Mouse (Mus musculus) ES-E14 (cell line): Measurements from ENCODE around the gene Slc11a1. TPM values are rescaled to one million over a fixed set of nuclear protein-coding genes. Genes with fewer than 3 reads are reported as not detected.

Experiments
- DNase-seq: peaks from one replicate; pipeline ENCODE4 v3.0.0-alpha.2; 2013; ENCODE audit warnings: low read depth, low spot score
- H3K27ac ChIP-seq: 2 replicates; pipeline ENCODE4 v1.5.1; 2012; ENCODE audit warnings: low read depth, mild to moderate bottlenecking, low read length, moderate library complexity, mixed read lengths; ENCODE audit not compliant: poor library complexity, insufficient read depth, severe bottlenecking
- H3K36me3 ChIP-seq: 2 replicates; pipeline ENCODE4 v1.6.1; 2012; ENCODE audit warnings: mild to moderate bottlenecking, low read length, moderate library complexity, mixed read lengths; ENCODE audit not compliant: control insufficient read depth, poor library complexity, insufficient read depth, severe bottlenecking
- H3K4me1 ChIP-seq, 2 experiments: fragments of 150-350 bp in 1 of 2; sonication (generic) in 1 of 2; 2 replicates each; pipeline ENCODE4 v1.6.1; 2012; ENCODE audit warnings: low read length in 2 of 2, mild to moderate bottlenecking in 1 of 2, mixed read lengths in 1 of 2; ENCODE audit not compliant: control insufficient read depth in 2 of 2, insufficient read depth in 2 of 2, poor library complexity in 1 of 2
- H3K4me3 ChIP-seq, 2 experiments: fragments of 150-350 bp in 1 of 2; sonication (generic) in 1 of 2; 2 replicates each; pipeline ENCODE4 v1.5.1; 2012; ENCODE audit warnings: low read length in 2 of 2, low read depth in 1 of 2, mild to moderate bottlenecking in 1 of 2, mixed read lengths in 1 of 2; ENCODE audit not compliant: insufficient read depth in 1 of 2, poor library complexity in 1 of 2, severe bottlenecking in 1 of 2
- H3K9ac ChIP-seq: 2 replicates; pipeline ENCODE4 v1.6.1; 2012; ENCODE audit warnings: low read depth, mild to moderate bottlenecking, low read length, mixed read lengths; ENCODE audit not compliant: poor library complexity, insufficient read depth, severe bottlenecking
- H3K9me3 ChIP-seq: fragments of 150-350 bp; sonication (generic); 2 replicates; pipeline ENCODE4 v1.6.1; 2012; ENCODE audit warnings: low read depth, mild to moderate bottlenecking, low read length; ENCODE audit not compliant: control insufficient read depth, insufficient read depth
- CHD2 ChIP-seq: IDR thresholded peaks from 2 replicates; pipeline ENCODE4 v1.6.1; 2014; ENCODE audit warnings: mild to moderate bottlenecking, low read depth, low read length, inconsistent platforms
- HCFC1 ChIP-seq: IDR thresholded peaks from 2 replicates; pipeline ENCODE4 v1.6.1; 2012; ENCODE audit warnings: low read length, inconsistent platforms, borderline replicate concordance; ENCODE audit not compliant: insufficient read depth
- MAFK ChIP-seq: IDR thresholded peaks from 2 replicates; pipeline ENCODE4 v1.6.1; 2014; ENCODE audit warnings: mild to moderate bottlenecking, low read depth, low read length, inconsistent platforms; ENCODE audit not compliant: insufficient read depth
- ZC3H11A ChIP-seq: IDR thresholded peaks from 2 replicates; pipeline ENCODE4 v1.6.1; 2012; ENCODE audit warnings: low read depth, mild to moderate bottlenecking, inconsistent platforms, low read length, borderline replicate concordance
- ZNF384 ChIP-seq: IDR thresholded peaks from 2 replicates; pipeline ENCODE4 v1.6.1; 2012; ENCODE audit warnings: low read depth, low read length, inconsistent platforms
- in situ Hi-C, 2 experiments: fragments of 600-800 bp; cut with MboI; formaldehyde crosslinking; loops; one replicate each; pipeline ENCODE4 v1.15.1; 2025; ENCODE audit warnings: low sequenced_read_pairs in 2 of 2, inconsistent platforms in 1 of 2; ENCODE audit not compliant: unreplicated experiment in 2 of 2
- total RNA-seq: library from RNA; depleted of rRNA; stranded (reverse); fragments of 300-350 nt; gene quantifications from 2 replicates; pipeline ENCODE4 v1.2.3, GENCODE M21; 2012

Slc11a1 gene
- total RNA-seq, 1 experiment: 19.9 TPM

DNA sequence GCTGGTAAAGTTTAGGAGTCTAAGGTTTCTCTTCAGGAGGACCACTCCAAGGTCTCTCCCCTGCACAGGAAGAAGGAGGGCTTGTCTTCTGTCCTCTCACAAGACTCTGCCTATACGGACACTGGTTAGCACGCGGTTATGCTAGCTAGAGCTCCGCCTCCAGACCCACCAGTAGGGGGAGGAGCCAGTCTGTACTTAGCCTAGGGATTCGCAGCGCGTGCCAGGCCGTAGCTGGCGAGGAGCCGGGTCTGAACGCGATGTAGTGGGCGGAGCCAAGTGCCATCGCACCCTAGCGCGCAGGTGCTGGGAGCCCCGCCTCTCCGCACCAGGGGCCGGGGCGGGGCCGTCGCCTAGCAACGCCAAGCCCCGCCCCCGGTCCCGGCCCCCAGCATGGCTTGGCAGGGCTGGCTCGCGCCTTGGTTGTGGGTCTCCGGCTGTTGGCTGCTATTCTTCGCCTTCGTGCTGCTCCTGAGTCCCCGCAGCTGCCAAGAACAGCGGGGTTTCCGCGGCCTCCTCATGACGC is 42.7 kb upstream of the Slc11a1 start:
- H3K36me3 ChIP-seq: no peaks in the 10 kb centered on the region
- DNase-seq: peak; percentile 97

GRCm38 (mm10) chr1:74332930-74333329 is 42.1 kb upstream of the Slc11a1 start:
- no peak overlapping the region for H3K27ac ChIP-seq
- DNase-seq: no peak
- H3K9me3 ChIP-seq: no peaks in the 10 kb centered on the region
- in situ Hi-C loops: no loop called here
- peak overlapping the region; percentile 60 to 76 for H3K4me3 ChIP-seq
- peak overlapping the region; percentile 56 for H3K9ac ChIP-seq
- no peaks in the 10 kb centered on the region for H3K36me3 ChIP-seq
- TF ChIP-seq ZNF384 (no peak), MAFK (no peak), ZC3H11A (no peak), CHD2 (no peak), HCFC1 (no peak)
- peaks cover under 1 to 8% of the 10 kb centered on the region in 2 experiments; a peak in 2 of 4 replicates for H3K4me1 ChIP-seq

More for the DNA sequence above, 42.7 kb upstream of the Slc11a1 start:
- TF ChIP-seq ZNF384 (no peak), HCFC1 (no peak; the same call in 1 of the 2 replicates), CHD2 (no peak), MAFK (no peak), ZC3H11A (no peak)
- Histone ChIP-seq H3K4me3 (peak overlapping the region; percentile 60 to 76), H3K27ac (no peak overlapping the region), H3K4me1 (peaks cover 0 to 5% of the 10 kb centered on the region in 2 experiments; a peak in 2 of 4 replicates), H3K9me3 (no peaks in the 10 kb centered on the region), H3K9ac (peak overlapping the region; percentile 56)
- in situ Hi-C loops: no loop called here

- Histone ChIP-seq H3K36me3 (no peaks in the 10 kb centered on the region), H3K9me3 (no peaks in the 10 kb centered on the region), H3K4me3 (no peak overlapping the region), H3K4me1 (peaks cover 4 to 14% of the 10 kb centered on the region in 2 experiments; a peak in 3 of 4 replicates), H3K27ac (no peak overlapping the region), H3K9ac (no peak overlapping the region)
- TF ChIP-seq CHD2 (no peak), ZNF384 (no peak), ZC3H11A (no peak), MAFK (no peak), HCFC1 (no peak)
- DNase-seq: no peak
- in situ Hi-C loops: no loop called here
These were observed 40.4 kb upstream of the Slc11a1 start for GRCm38 (mm10) chr1:74334607-74335006.

GRCm38 (mm10) chr1:74335033-74335432 is 40.0 kb upstream of the Slc11a1 start:
- DNase-seq: no peak
- no peak overlapping the region for H3K4me3 ChIP-seq
- no peak for TF ChIP-seq ZNF384
- no peak for TF ChIP-seq ZC3H11A
- TF ChIP-seq MAFK: no peak
- no peak for TF ChIP-seq CHD2
- TF ChIP-seq HCFC1: no peak
- no peaks in the 10 kb centered on the region for H3K9me3 ChIP-seq
- H3K9ac ChIP-seq: no peak overlapping the region
- peaks cover 4 to 14% of the 10 kb centered on the region in 2 experiments; a peak in 3 of 4 replicates for H3K4me1 ChIP-seq
- no peaks in the 10 kb centered on the region for H3K36me3 ChIP-seq
- in situ Hi-C loops: no loop called here
- no peak overlapping the region for H3K27ac ChIP-seq
